Mouse (Mus musculus) liver, embryonic 16.5 days (tissue): ENCODE measurements around the gene Marco. TPM values are rescaled to one million over a fixed set of nuclear protein-coding genes. Genes with fewer than 3 reads are reported as not detected.

Experiments
- polyA plus RNA-seq: library from polyadenylated mRNA; unstranded; fragments of >200 nt; fragmentation: Nextera tagmentation; extraction: Ambion mirVana; gene quantifications from 2 replicates; pipeline ENCODE4 v1.2.1, GENCODE M21; 2015

Marco gene
- polyA plus RNA-seq, 1 experiment from 2014 or later = 50.8 TPM

Other genes starting within 250 kb of the Marco start
- 38.4 and 42.6 TPM in 2 replicates for gene Steap3, start 232.3 kb downstream of the Marco start, polyA plus RNA-seq
- gene C1ql2, start 164.4 kb downstream of the Marco start, polyA plus RNA-seq = not detected in 2 replicates
- not detected in 2 replicates for gene En1, start 97.4 kb upstream of the Marco start, polyA plus RNA-seq